Mouse (Mus musculus) splenic B cell, adult 2 months (primary cell): ENCODE data around the gene Pde6c.

Experiments
- DNase-seq: peaks from one replicate; pipeline ENCODE4 v3.0.0-alpha.2; 2011; ENCODE audit warnings: low read depth, low spot score
- H3K27me3 ChIP-seq: 2 replicates; pipeline ENCODE4 v1.6.1; 2012; ENCODE audit warnings: mild to moderate bottlenecking, low read length, moderate library complexity, mixed read lengths; ENCODE audit not compliant: control insufficient read depth, poor library complexity, insufficient read depth, severe bottlenecking
- H3K36me3 ChIP-seq: 2 replicates; pipeline ENCODE4 v1.6.1; 2012; ENCODE audit warnings: mild to moderate bottlenecking, low read length, moderate library complexity, mixed read lengths; ENCODE audit not compliant: control insufficient read depth, poor library complexity, insufficient read depth, severe bottlenecking

Gene Pde6c

DNA sequence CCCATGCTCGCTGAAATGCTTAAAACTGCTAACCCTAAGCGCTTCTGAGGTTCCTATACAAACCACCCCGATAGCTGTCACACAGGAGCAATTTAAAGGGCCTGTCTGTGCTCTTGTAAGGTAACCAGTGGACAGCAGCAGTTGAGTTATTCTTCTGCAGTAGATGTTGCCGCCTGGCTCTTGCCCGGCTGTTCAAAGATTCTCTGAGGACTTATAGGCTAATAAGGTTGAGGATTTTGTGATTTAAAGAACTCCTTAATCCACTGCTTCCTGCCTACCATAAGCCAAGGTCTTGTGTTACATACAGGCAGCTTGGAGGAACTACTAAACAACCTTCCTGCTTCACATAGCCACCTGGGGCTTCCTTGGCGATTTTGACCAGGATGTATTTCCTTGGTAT lies at the start of gene Pde6c:
Pde6c (plus strand) TSS at position 301 of the 400 bp plus-strand sequence.
- H3K36me3 ChIP-seq = no peaks in the 10 kb centered on the region
- H3K27me3 ChIP-seq = no peaks in the 10 kb centered on the region
- no peak for DNase-seq

DNA sequence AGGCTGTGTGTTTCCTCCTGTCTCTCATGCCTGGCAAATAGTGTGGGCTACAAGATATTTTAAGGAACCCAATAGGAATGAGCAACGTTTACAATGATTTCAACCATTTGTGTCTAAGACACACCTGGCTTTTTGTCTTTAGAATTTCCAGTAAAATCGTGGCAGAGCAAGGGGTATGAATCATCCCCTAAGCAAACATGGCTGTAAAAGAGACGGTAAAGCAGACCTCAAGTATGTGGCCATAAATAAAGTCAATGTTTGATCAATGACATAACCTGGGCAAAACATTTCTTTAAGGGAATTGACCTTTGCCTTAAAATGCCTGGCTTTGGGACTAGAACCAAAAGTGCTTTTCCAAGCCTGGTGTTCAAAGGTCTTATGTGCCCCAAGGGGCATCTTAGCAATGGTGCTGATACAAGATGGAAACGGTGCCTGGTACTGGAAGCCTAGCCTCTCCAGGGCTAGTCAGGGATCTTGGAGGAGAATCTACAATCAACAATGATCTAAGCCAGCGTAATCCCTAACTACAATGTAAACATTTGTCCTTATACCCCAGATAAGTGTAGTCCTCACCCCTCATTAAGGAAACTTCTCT lies 49.6 kb upstream of the Pde6c start:
- no peak for DNase-seq
- H3K27me3 ChIP-seq = no peaks in the 10 kb centered on the region
- H3K36me3 ChIP-seq = no peaks in the 10 kb centered on the region

DNA sequence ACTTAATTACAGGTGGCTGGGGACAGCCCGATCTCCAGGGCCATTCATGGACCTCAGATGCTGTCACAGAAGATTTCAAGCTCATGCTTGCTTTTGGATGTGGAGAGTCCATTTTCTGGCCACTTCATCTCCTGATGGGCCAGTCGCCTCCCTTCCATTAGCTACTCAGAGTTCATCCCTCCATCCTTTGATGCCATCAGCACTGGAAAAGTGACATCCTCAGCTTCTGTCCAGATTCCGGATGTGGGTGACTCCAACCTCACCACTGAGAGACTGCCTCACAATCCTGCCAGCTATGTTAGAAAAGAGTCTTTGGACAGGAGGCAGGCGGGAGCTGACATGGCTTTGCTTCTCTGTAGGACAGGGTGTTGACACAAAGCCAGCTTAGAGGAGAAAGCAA lies 46.7 kb upstream of the Pde6c start:
- H3K36me3 ChIP-seq = no peaks in the 10 kb centered on the region
- no peak for DNase-seq
- H3K27me3 ChIP-seq = no peaks in the 10 kb centered on the region

- Histone ChIP-seq H3K36me3 (no peaks in the 10 kb centered on the region), H3K27me3 (no peaks in the 10 kb centered on the region)
- DNase-seq = no peak
Observed at GRCm38 (mm10) chr19:38086948-38087551, 45.5 kb upstream of the Pde6c start.

DNA sequence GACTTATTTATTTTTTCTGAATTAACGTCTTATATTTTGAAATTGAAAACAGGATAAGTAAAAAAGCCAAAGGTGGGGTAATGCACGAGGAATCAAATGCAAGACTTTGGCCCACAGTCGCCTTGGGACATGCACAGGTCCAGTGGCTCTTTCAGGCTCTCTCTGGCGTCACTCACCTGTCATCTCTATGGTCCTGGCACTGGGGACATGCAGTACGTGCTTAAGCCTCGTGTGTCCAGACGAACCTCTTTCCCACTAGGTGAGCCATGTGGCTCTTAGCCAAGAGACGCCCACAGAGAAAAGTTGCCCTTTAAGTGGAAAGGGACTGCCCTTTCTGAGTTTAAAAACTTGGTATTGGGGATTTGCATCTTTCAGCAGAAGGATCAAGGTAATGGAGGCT lies 43.2 kb upstream of the Pde6c start:
- DNase-seq = no peak
- H3K36me3 ChIP-seq = no peaks in the 10 kb centered on the region
- no peaks in the 10 kb centered on the region for H3K27me3 ChIP-seq

DNA sequence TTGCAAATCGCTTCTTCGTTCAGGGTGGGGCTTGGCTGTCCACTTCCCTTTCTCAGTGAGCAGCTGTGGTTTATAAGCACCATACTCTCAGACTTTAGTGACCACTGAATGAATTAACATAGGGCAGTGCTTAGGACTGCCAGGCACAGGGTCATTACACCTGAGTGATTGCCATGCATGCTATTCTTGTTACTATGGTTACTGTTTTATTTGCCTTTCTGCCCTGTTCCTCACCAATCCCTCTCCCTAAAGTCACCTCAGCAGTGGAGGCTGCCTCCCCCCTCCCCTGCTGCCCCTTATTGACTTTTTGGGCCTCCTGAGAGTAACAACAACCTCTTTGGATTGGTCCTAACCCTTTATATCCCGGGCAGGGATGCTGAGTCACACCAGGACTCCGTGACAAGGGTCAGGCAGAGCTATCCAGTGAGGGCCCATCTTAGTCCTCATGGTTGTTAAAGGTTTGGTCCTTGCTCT lies 41.0 kb upstream of the Pde6c start:
- H3K36me3 ChIP-seq = no peaks in the 10 kb centered on the region
- no peaks in the 10 kb centered on the region for H3K27me3 ChIP-seq
- DNase-seq = peak; percentile 25

- no peaks in the 10 kb centered on the region for H3K36me3 ChIP-seq
- no peak for DNase-seq
- H3K27me3 ChIP-seq = no peaks in the 10 kb centered on the region
Observed at GRCm38 (mm10) chr19:38096231-38096630, 36.4 kb upstream of the Pde6c start.

DNA sequence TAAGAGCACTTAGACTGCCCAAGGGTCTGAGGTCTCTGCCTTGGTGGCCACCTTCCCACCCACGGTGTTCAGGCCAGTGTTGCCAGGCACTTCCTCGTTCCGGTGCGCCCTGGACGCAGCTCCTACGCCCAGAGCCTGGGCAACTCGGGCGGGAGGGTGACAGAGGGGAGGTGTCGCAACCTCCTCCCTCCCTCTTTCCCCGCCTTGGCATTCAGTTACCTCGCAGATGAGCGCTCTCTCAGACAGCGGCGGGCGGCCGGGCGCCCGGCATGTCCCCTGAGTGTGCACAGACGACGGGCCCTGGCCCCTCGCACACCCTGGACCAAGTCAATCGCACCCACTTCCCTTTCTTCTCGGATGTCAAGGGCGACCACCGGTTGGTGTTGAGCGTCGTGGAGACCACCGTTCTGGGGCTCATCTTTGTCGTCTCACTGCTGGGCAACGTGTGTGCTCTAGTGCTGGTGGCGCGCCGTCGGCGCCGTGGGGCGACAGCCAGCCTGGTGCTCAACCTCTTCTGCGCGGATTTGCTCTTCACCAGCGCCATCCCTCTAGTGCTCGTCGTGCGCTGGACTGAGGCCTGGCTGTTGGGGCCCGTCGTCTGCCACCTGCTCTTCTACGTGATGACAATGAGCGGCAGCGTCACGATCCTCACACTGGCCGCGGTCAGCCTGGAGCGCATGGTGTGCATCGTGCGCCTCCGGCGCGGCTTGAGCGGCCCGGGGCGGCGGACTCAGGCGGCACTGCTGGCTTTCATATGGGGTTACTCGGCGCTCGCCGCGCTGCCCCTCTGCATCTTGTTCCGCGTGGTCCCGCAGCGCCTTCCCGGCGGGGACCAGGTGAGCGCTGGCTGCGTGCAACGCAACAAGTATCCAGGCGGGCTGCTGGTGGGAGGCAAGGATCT lies 35.5 kb upstream of the Pde6c start, which contains the start of gene Ffar4:
Ffar4 (plus strand) TSS at position 214 of the 901 bp plus-strand sequence.
- Histone ChIP-seq H3K36me3 (no peaks in the 10 kb centered on the region), H3K27me3 (no peaks in the 10 kb centered on the region)
- no peak for DNase-seq

DNA sequence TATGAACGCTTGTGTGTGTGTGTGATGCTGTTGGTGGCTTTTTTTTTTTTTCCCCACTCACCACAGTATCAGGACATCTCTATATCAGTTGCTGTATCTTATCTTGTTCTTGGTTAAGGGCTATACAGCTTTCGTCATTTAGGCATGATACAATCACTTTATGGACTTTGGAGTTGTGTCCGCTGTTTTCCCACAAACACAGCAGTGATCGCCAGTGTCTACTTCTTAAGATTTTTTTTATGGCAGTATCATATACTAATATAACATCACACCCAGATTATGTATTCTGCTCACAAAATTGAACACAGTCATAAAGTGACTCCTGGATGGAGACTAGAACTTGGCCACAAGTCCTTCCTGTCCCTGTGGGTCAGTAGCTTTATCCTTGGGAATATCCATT lies 24.7 kb upstream of the Pde6c start:
- no peak for DNase-seq
- Histone ChIP-seq H3K36me3 (no peaks in the 10 kb centered on the region), H3K27me3 (no peaks in the 10 kb centered on the region)

DNA sequence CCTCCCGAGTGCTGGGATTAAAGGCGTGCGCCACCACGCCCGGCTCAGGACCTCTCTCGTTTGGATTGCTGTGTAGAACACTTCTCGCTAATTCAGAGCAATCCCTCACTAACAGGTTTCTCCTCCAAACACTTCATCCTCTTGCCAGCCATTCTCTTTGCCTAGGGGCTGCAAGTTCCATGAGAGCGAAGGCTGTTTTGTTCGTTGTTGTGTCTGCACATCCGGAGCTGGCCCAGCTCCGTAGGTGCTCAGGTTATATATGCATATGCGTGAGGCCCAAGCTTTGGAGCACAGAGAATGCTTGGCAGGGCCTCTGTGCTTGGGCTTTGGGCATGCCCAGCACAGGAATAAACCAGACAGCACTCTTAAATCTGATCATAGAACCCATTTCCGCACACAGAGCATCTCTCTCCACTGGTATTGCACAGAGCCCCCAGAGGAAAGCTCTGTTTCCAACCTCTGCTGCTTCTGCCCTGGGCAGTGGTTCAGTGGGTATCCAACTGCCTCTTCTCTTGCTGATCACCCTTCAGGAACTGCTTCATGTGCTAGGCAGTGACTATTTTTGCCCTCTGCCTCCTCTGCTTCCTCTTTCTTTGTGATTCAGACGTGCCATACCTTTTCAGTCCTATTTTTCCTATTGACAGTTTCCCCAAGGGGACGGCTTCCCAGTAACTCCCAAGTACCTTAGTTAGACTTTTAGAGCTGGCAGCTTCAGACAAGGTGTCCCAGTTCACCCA lies 22.9 kb upstream of the Pde6c start:
- H3K36me3 ChIP-seq = no peaks in the 10 kb centered on the region
- H3K27me3 ChIP-seq = no peaks in the 10 kb centered on the region
- DNase-seq = no peak

DNA sequence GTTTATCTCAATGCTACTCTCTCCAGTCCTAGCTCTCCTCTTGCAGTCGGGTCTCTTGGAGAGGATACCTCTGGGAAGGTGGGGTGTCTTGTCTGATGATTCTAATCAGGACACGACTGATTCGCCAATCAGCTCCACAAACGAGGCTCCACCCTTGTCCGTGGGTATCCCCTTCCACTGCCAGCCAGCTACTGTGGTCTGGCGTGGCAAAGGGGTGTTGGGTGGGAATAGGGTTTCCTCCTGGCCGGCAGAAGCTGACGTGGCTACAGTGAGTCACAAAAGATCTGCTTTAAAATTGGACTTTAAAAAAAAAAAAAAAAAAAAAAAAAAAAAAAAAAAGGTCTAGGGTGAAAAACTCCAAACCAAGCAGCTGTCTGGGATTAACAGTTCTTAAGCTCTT lies 21.5 kb upstream of the Pde6c start:
- Histone ChIP-seq H3K27me3 (no peaks in the 10 kb centered on the region), H3K36me3 (no peaks in the 10 kb centered on the region)
- DNase-seq = no peak

DNA sequence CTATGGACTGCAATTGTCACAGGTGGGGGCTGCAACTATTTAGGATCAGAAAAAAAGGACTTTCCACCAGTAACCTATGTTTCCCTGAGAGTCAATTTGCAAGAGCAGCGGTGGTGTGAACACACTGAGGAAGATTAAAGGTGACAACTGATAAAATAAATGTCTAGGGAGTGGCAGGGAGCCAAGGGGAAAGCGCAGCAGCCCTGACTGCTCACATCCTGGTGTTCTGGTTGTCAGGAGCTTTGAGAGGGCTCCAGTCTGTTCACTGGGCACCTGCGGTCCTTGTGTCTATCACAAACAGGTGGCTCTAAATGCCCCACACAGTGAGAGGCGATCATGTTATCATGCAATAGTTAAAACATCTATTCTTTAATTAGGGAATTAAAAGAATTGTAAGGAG lies 20.0 kb upstream of the Pde6c start:
- DNase-seq = no peak
- H3K36me3 ChIP-seq = no peaks in the 10 kb centered on the region
- no peaks in the 10 kb centered on the region for H3K27me3 ChIP-seq

DNA sequence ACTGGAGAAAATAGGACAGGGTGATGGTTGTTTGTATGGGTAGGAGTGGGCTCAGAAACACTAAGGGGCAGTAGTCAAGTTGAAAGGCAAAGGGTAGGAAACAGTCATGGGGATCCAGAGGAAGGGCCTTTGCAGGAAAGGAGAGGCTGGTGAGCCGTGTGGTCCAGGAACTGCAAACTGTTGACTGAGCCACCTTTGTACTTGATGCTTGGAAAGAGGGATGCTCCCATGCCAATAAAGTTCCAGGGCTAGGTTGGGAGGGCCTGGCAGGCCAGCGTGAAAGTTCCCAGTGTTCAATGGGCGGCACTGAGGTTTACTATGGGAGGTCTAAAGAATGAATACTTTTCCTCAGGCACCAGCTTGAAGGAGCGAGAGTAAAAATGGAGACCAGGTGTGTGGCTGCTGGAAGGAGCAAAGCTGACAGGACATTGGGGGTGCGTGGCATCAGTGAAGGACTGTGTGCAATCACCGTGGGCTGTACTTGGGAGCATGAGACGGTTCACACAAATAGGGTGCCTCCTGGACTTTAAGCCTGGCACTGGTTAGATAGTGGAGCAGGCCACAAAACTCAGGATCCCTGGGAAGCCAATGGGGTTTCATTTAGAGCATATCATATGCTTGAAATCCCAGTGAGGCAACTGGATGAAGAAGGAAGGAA lies 17.6 kb upstream of the Pde6c start:
- Histone ChIP-seq H3K27me3 (no peaks in the 10 kb centered on the region), H3K36me3 (no peaks in the 10 kb centered on the region)
- no peak for DNase-seq

- DNase-seq = no peak
- H3K27me3 ChIP-seq = no peaks in the 10 kb centered on the region
Observed at GRCm38 (mm10) chr19:38120123-38120760, 12.3 kb upstream of the Pde6c start.

More at GRCm38 (mm10) chr19:38120123-38120760, 12.3 kb upstream of the Pde6c start:
- no peaks in the 10 kb centered on the region for H3K36me3 ChIP-seq
